Mouse (Mus musculus) ES-E14 (cell line): ENCODE measurements around the gene Ablim1. TPM values are rescaled to one million over a fixed set of nuclear protein-coding genes. Genes with fewer than 3 reads are reported as not detected.

ENCODE experiments used
- DNase-seq: peaks from one replicate; pipeline ENCODE4 v3.0.0-alpha.2; 2013; ENCODE audit warnings: low read depth, low spot score
- H3K27ac ChIP-seq: 2 replicates; pipeline ENCODE4 v1.5.1; 2012; ENCODE audit warnings: low read depth, mild to moderate bottlenecking, low read length, moderate library complexity, mixed read lengths; ENCODE audit not compliant: poor library complexity, insufficient read depth, severe bottlenecking
- H3K36me3 ChIP-seq: 2 replicates; pipeline ENCODE4 v1.6.1; 2012; ENCODE audit warnings: mild to moderate bottlenecking, low read length, moderate library complexity, mixed read lengths; ENCODE audit not compliant: control insufficient read depth, poor library complexity, insufficient read depth, severe bottlenecking
- H3K4me1 ChIP-seq, 2 experiments: fragments of 150-350 bp in 1 of 2; sonication (generic) in 1 of 2; 2 replicates each; pipeline ENCODE4 v1.6.1; 2012; ENCODE audit warnings: low read length in 2 of 2, mild to moderate bottlenecking in 1 of 2, mixed read lengths in 1 of 2; ENCODE audit not compliant: control insufficient read depth in 2 of 2, insufficient read depth in 2 of 2, poor library complexity in 1 of 2
- H3K4me3 ChIP-seq, 2 experiments: fragments of 150-350 bp in 1 of 2; sonication (generic) in 1 of 2; 2 replicates each; pipeline ENCODE4 v1.5.1; 2012; ENCODE audit warnings: low read length in 2 of 2, low read depth in 1 of 2, mild to moderate bottlenecking in 1 of 2, mixed read lengths in 1 of 2; ENCODE audit not compliant: insufficient read depth in 1 of 2, poor library complexity in 1 of 2, severe bottlenecking in 1 of 2
- H3K9ac ChIP-seq: 2 replicates; pipeline ENCODE4 v1.6.1; 2012; ENCODE audit warnings: low read depth, mild to moderate bottlenecking, low read length, mixed read lengths; ENCODE audit not compliant: poor library complexity, insufficient read depth, severe bottlenecking
- H3K9me3 ChIP-seq: fragments of 150-350 bp; sonication (generic); 2 replicates; pipeline ENCODE4 v1.6.1; 2012; ENCODE audit warnings: low read depth, mild to moderate bottlenecking, low read length; ENCODE audit not compliant: control insufficient read depth, insufficient read depth
- CHD2 ChIP-seq: IDR thresholded peaks from 2 replicates; pipeline ENCODE4 v1.6.1; 2014; ENCODE audit warnings: mild to moderate bottlenecking, low read depth, low read length, inconsistent platforms
- HCFC1 ChIP-seq: IDR thresholded peaks from 2 replicates; pipeline ENCODE4 v1.6.1; 2012; ENCODE audit warnings: low read length, inconsistent platforms, borderline replicate concordance; ENCODE audit not compliant: insufficient read depth
- MAFK ChIP-seq: IDR thresholded peaks from 2 replicates; pipeline ENCODE4 v1.6.1; 2014; ENCODE audit warnings: mild to moderate bottlenecking, low read depth, low read length, inconsistent platforms; ENCODE audit not compliant: insufficient read depth
- ZC3H11A ChIP-seq: IDR thresholded peaks from 2 replicates; pipeline ENCODE4 v1.6.1; 2012; ENCODE audit warnings: low read depth, mild to moderate bottlenecking, inconsistent platforms, low read length, borderline replicate concordance
- ZNF384 ChIP-seq: IDR thresholded peaks from 2 replicates; pipeline ENCODE4 v1.6.1; 2012; ENCODE audit warnings: low read depth, low read length, inconsistent platforms
- in situ Hi-C, 2 experiments: fragments of 600-800 bp; cut with MboI; formaldehyde crosslinking; loops; one replicate each; pipeline ENCODE4 v1.15.1; 2025; ENCODE audit warnings: low sequenced_read_pairs in 2 of 2, inconsistent platforms in 1 of 2; ENCODE audit not compliant: unreplicated experiment in 2 of 2
- total RNA-seq: library from RNA; depleted of rRNA; stranded (reverse); fragments of 300-350 nt; gene quantifications from 2 replicates; pipeline ENCODE4 v1.2.3, GENCODE M21; 2012

The Ablim1 gene
- total RNA-seq, 1 experiment: 5.4 TPM

- no peaks in the 10 kb centered on the region for H3K36me3 ChIP-seq
- H3K4me3 ChIP-seq: no peak overlapping the region
- no peaks in the 10 kb centered on the region for H3K9me3 ChIP-seq
- TF ChIP-seq ZC3H11A (peak; percentile 48; the same call in 1 of the 2 replicates), MAFK (no peak)
- peak; percentile 59 for DNase-seq
- H3K9ac ChIP-seq: no peak overlapping the region
- in situ Hi-C loops: loop anchor here in 1 of 2 experiments (10.0 kb wide), 1 partner anchor 107 kb away; no protein-coding TSS in a partner anchor
- H3K27ac ChIP-seq: no peak overlapping the region
- H3K4me1 ChIP-seq: peaks cover 3 to 16% of the 10 kb centered on the region in 2 experiments; a peak in 1 of 4 replicates
Observed at GRCm38 (mm10) chr19:57031582-57031981, 283.1 kb downstream of the Ablim1 start.

- Histone ChIP-seq H3K9ac (no peak overlapping the region), H3K4me3 (no peak overlapping the region), H3K36me3 (no peaks in the 10 kb centered on the region), H3K9me3 (no peaks in the 10 kb centered on the region), H3K4me1 (peaks cover 3 to 16% of the 10 kb centered on the region in 2 experiments; a peak in 1 of 4 replicates), H3K27ac (no peak overlapping the region)
- in situ Hi-C loops: loop anchor here in 1 of 2 experiments (5.0 kb wide), 1 partner anchor 107 kb away; no protein-coding TSS in a partner anchor
- DNase-seq: no peak
- TF ChIP-seq ZNF384 (no peak), CHD2 (no peak), MAFK (no peak), ZC3H11A (no peak), HCFC1 (no peak)
Observed at GRCm38 (mm10) chr19:57029461-57029860, 285.3 kb downstream of the Ablim1 start.

GRCm38 (mm10) chr19:57028327-57029179 lies 286.2 kb downstream of the Ablim1 start:
- no peak overlapping the region for H3K27ac ChIP-seq
- TF ChIP-seq HCFC1 (no peak), MAFK (no peak), ZC3H11A (no peak), CHD2 (no peak), ZNF384 (no peak)
- in situ Hi-C loops: loop anchor here in 1 of 2 experiments (5.0 kb wide), 1 partner anchor 106 kb away; no protein-coding TSS in a partner anchor

GRCm38 (mm10) chr19:57026501-57026900 lies 288.2 kb downstream of the Ablim1 start:
- H3K4me3 ChIP-seq: no peak overlapping the region
- no peaks in the 10 kb centered on the region for H3K9me3 ChIP-seq
- in situ Hi-C loops: loop anchor here in 1 of 2 experiments (5.0 kb wide), 1 partner anchor 104 kb away; no protein-coding TSS in a partner anchor
- DNase-seq: no peak
- H3K9ac ChIP-seq: no peak overlapping the region
- H3K27ac ChIP-seq: no peak overlapping the region
- H3K4me1 ChIP-seq: peaks cover 3 to 17% of the 10 kb centered on the region in 2 experiments; a peak in 1 of 4 replicates
- TF ChIP-seq ZNF384: no peak
- TF ChIP-seq CHD2: no peak
- no peak for TF ChIP-seq HCFC1
- TF ChIP-seq ZC3H11A: no peak
- TF ChIP-seq MAFK: no peak
- no peaks in the 10 kb centered on the region for H3K36me3 ChIP-seq

More at GRCm38 (mm10) chr19:57028327-57029179, 286.2 kb downstream of the Ablim1 start:
- no peak for DNase-seq
- Histone ChIP-seq H3K9me3 (no peaks in the 10 kb centered on the region), H3K9ac (no peak overlapping the region), H3K36me3 (no peaks in the 10 kb centered on the region), H3K4me3 (no peak overlapping the region), H3K4me1 (peaks cover 3 to 16% of the 10 kb centered on the region in 2 experiments; a peak in 1 of 4 replicates)
